Mouse (Mus musculus) heart, postnatal 0 days (tissue): Measurements from ENCODE around the gene Hlcs. TPM values are rescaled to one million over a fixed set of nuclear protein-coding genes. Genes with fewer than 3 reads are reported as not detected.

Source experiments
- ATAC-seq: fragments of 200-750 bp; cut with Nextera tagmentation; 2 replicates; pipeline ENCODE4 v1.8.0; 2017; ENCODE audit warnings: low read depth, moderate number of reproducible peaks, moderate library complexity; ENCODE audit not compliant: insufficient read depth
- DNase-seq: peaks from one replicate; pipeline ENCODE4 v3.0.0-alpha.2; 2016; ENCODE audit warnings: low spot score
- H3K27ac ChIP-seq: fragments of 300-500 bp; sonication (generic); 2 replicates; pipeline ENCODE4 v1.5.1; 2014; ENCODE audit warnings: low read depth, mild to moderate bottlenecking
- H3K27me3 ChIP-seq: fragments of 300-500 bp; sonication (generic); 2 replicates; pipeline ENCODE4 v1.6.1; 2014; ENCODE audit warnings: low read length, mixed read lengths; ENCODE audit not compliant: control insufficient read depth, insufficient read depth
- H3K36me3 ChIP-seq: fragments of 300-500 bp; sonication (generic); replicated peaks from 2 replicates; pipeline ENCODE4 v1.6.1; 2014; ENCODE audit warnings: low read length, mixed read lengths; ENCODE audit not compliant: control insufficient read depth, insufficient read depth
- H3K4me1 ChIP-seq: fragments of 300-500 bp; sonication (generic); 2 replicates; pipeline ENCODE4 v1.6.1; 2014; ENCODE audit warnings: antibody characterized with exemption; ENCODE audit not compliant: control insufficient read depth, insufficient read depth
- H3K4me2 ChIP-seq: fragments of 300-500 bp; sonication (generic); 2 replicates; pipeline ENCODE4 v1.6.1; 2014; ENCODE audit warnings: low read depth, mild to moderate bottlenecking, low read length, moderate library complexity
- H3K4me3 ChIP-seq: fragments of 300-500 bp; sonication (generic); 2 replicates; pipeline ENCODE4 v1.5.1; 2014; ENCODE audit warnings: low read depth, low read length
- H3K9ac ChIP-seq: fragments of 300-500 bp; sonication (generic); replicated peaks from 2 replicates; pipeline ENCODE4 v1.6.1; 2014; ENCODE audit warnings: low read depth, low read length, mixed read lengths
- H3K9me3 ChIP-seq: fragments of 300-500 bp; sonication (generic); replicated peaks from 2 replicates; pipeline ENCODE4 v1.6.1; 2016; ENCODE audit warnings: low read length; ENCODE audit not compliant: control insufficient read depth
- CTCF ChIP-seq: IDR thresholded peaks from 2 replicates; pipeline ENCODE4 v1.5.1; 2016; ENCODE audit warnings: antibody characterized with exemption, control low read depth, low read depth
- EP300 ChIP-seq: IDR thresholded peaks from 2 replicates; pipeline ENCODE4 v1.6.1; 2016; ENCODE audit warnings: antibody characterized with exemption, low read depth
- WGBS: fragments of 180-500 bp; shearing (Covaris S2); extraction: QIAGEN DNeasy Blood & Tissue Kit; methylation state at CpG from one replicate; pipeline ENCODE4 v1.1.7; 2014; 5-methylcytosine and 5-hydroxymethylcytosine counted together
- polyA plus RNA-seq: library from polyadenylated mRNA; unstranded; fragments of >200 nt; fragmentation: Nextera tagmentation; extraction: Ambion mirVana; gene quantifications from 2 replicates; pipeline ENCODE4 v1.2.1, GENCODE M21; 2015
- total RNA-seq: library from RNA; depleted of rRNA; stranded (reverse); fragments of >200 nt; gene quantifications from 2 replicates; pipeline ENCODE4 v1.2.3, GENCODE M21; 2014; ENCODE audit warnings: low replicate concordance

Hlcs gene
- total and polyA plus RNA-seq, 2 experiments from 2014 or later = 4.6 to 5.6 TPM

- no peak for DNase-seq
- no peak for TF ChIP-seq EP300
- TF ChIP-seq CTCF = no peak
- H3K27ac ChIP-seq = no peak overlapping the region
- H3K36me3 ChIP-seq = no peaks in the 10 kb centered on the region
- 0 out of 2 replicates have a peak, but pooled peaks cover 4% of the 10 kb centered on the region for H3K27me3 ChIP-seq
- peaks cover 4% of the 10 kb centered on the region; the same call in 1 of the 2 replicates for H3K4me1 ChIP-seq
- WGBS = 7% methylated on average over 16 of the region's 16 CpGs
- ATAC-seq = peak; percentile 14; the same call in 1 of the 2 replicates
- H3K4me2 ChIP-seq = peak overlapping the region; percentile 3; the same call in 1 of the 2 replicates
- H3K9ac ChIP-seq = no peak overlapping the region
- no peak overlapping the region for H3K4me3 ChIP-seq
- no peaks in the 10 kb centered on the region for H3K9me3 ChIP-seq
Observed at GRCm38 (mm10) chr16:94185430-94185829, 127.9 kb downstream of the Hlcs start.

GRCm38 (mm10) chr16:94180122-94180870 is 133.1 kb downstream of the Hlcs start:
- Histone ChIP-seq H3K36me3 (no peaks in the 10 kb centered on the region), H3K9me3 (no peaks in the 10 kb centered on the region), H3K4me3 (no peak overlapping the region), H3K4me2 (no peak overlapping the region), H3K4me1 (no peaks in the 10 kb centered on the region), H3K9ac (no peak overlapping the region), H3K27ac (no peak overlapping the region), H3K27me3 (0 out of 2 replicates have a peak, but pooled peaks cover 8% of the 10 kb centered on the region)
- 64% methylated on average over 12 of the region's 12 CpGs for WGBS
- TF ChIP-seq CTCF = no peak
- TF ChIP-seq EP300 = no peak
- DNase-seq (no peak), ATAC-seq (no peak)

GRCm38 (mm10) chr16:94179341-94180121 is 133.8 kb downstream of the Hlcs start:
- no peak for TF ChIP-seq EP300
- no peak for TF ChIP-seq CTCF
- no peak overlapping the region for H3K4me2 ChIP-seq
- H3K27ac ChIP-seq = no peak overlapping the region
- no peaks in the 10 kb centered on the region for H3K36me3 ChIP-seq
- 0 out of 2 replicates have a peak, but pooled peaks cover 8% of the 10 kb centered on the region for H3K27me3 ChIP-seq
- ATAC-seq (no peak), DNase-seq (no peak)
- 62% methylated on average over 25 of the region's 25 CpGs for WGBS
- H3K9me3 ChIP-seq = no peaks in the 10 kb centered on the region
- H3K4me3 ChIP-seq = no peak overlapping the region
- no peak overlapping the region for H3K9ac ChIP-seq
- H3K4me1 ChIP-seq = no peaks in the 10 kb centered on the region

- no peak for ATAC-seq
- Histone ChIP-seq H3K36me3 (no peaks in the 10 kb centered on the region), H3K9ac (no peak overlapping the region), H3K9me3 (no peaks in the 10 kb centered on the region), H3K4me2 (no peak overlapping the region), H3K4me1 (no peaks in the 10 kb centered on the region), H3K27me3 (0 out of 2 replicates have a peak, but pooled peaks cover 8% of the 10 kb centered on the region), H3K4me3 (no peak overlapping the region), H3K27ac (no peak overlapping the region)
- TF ChIP-seq EP300 (no peak), CTCF (no peak)
- 78% methylated on average over 16 of the region's 16 CpGs for WGBS
- DNase-seq = no peak
Observed at GRCm38 (mm10) chr16:94178441-94179220, 134.7 kb downstream of the Hlcs start.
